Mouse (Mus musculus) midbrain, postnatal 0 days (tissue): Measurements from ENCODE around the gene Hes5. TPM values are rescaled to one million over a fixed set of nuclear protein-coding genes. Genes with fewer than 3 reads are reported as not detected.

Experiments
- ATAC-seq: fragments of 200-750 bp; cut with Nextera tagmentation; 2 replicates; pipeline ENCODE4 v1.8.0; 2017; ENCODE audit warnings: moderate number of reproducible peaks, mild to moderate bottlenecking, moderate TSS enrichment, moderate library complexity; ENCODE audit not compliant: low FRiP score
- DNase-seq: peaks from one replicate; pipeline ENCODE4 v3.0.0-alpha.2; 2015; ENCODE audit warnings: low spot score
- H3K27ac ChIP-seq: fragments of 300-500 bp; sonication (generic); 2 replicates; pipeline ENCODE4 v1.5.1; 2014; ENCODE audit warnings: low read depth, mild to moderate bottlenecking, low read length, mixed read lengths
- H3K27me3 ChIP-seq: fragments of 300-500 bp; sonication (generic); 2 replicates; pipeline ENCODE4 v1.6.1; 2014; ENCODE audit warnings: low read length, control low read depth, mixed read lengths; ENCODE audit not compliant: insufficient read depth
- H3K36me3 ChIP-seq: fragments of 300-500 bp; sonication (generic); 2 replicates; pipeline ENCODE4 v1.6.1; 2014; ENCODE audit warnings: low read length, control low read depth, mixed read lengths; ENCODE audit not compliant: insufficient read depth
- H3K4me1 ChIP-seq: fragments of 300-500 bp; sonication (generic); 2 replicates; pipeline ENCODE4 v1.6.1; 2014; ENCODE audit warnings: mild to moderate bottlenecking, control low read depth, antibody characterized with exemption, low read length, mixed read lengths; ENCODE audit not compliant: insufficient read depth
- H3K4me2 ChIP-seq: fragments of 300-500 bp; sonication (generic); 2 replicates; pipeline ENCODE4 v1.6.1; 2014; ENCODE audit warnings: low read depth, mild to moderate bottlenecking, low read length, mixed read lengths; ENCODE audit not compliant: poor library complexity, severe bottlenecking
- H3K4me3 ChIP-seq: fragments of 300-500 bp; sonication (generic); 2 replicates; pipeline ENCODE4 v1.5.1; 2014; ENCODE audit warnings: low read depth, mild to moderate bottlenecking, low read length, moderate library complexity
- H3K9ac ChIP-seq: fragments of 300-500 bp; sonication (generic); replicated peaks from 2 replicates; pipeline ENCODE4 v1.6.1; 2014; ENCODE audit warnings: mild to moderate bottlenecking, low read length, moderate library complexity, mixed read lengths; ENCODE audit not compliant: poor library complexity, severe bottlenecking
- H3K9me3 ChIP-seq: fragments of 300-500 bp; sonication (generic); 2 replicates; pipeline ENCODE4 v1.6.1; 2016; ENCODE audit warnings: low read length, control low read depth
- CTCF ChIP-seq: IDR thresholded peaks from 2 replicates; pipeline ENCODE4 v1.5.1; 2016; ENCODE audit warnings: antibody characterized with exemption, mild to moderate bottlenecking
- WGBS: fragments of 180-500 bp; shearing (Covaris S2); extraction: QIAGEN DNeasy Blood & Tissue Kit; methylation state at CpG from one replicate; pipeline ENCODE4 v1.1.7; 2014; 5-methylcytosine and 5-hydroxymethylcytosine counted together
- polyA plus RNA-seq: library from polyadenylated mRNA; unstranded; fragments of >200 nt; fragmentation: Nextera tagmentation; extraction: Ambion mirVana; gene quantifications from 2 replicates; pipeline ENCODE4 v1.2.1, GENCODE M21; 2015
- total RNA-seq: library from RNA; depleted of rRNA; stranded (reverse); fragments of >200 nt; gene quantifications from 2 replicates; pipeline ENCODE4 v1.2.3, GENCODE M21; 2014

Gene Hes5
- total and polyA plus RNA-seq, 2 experiments from 2014 or later, result 111 to 165 TPM

DNA sequence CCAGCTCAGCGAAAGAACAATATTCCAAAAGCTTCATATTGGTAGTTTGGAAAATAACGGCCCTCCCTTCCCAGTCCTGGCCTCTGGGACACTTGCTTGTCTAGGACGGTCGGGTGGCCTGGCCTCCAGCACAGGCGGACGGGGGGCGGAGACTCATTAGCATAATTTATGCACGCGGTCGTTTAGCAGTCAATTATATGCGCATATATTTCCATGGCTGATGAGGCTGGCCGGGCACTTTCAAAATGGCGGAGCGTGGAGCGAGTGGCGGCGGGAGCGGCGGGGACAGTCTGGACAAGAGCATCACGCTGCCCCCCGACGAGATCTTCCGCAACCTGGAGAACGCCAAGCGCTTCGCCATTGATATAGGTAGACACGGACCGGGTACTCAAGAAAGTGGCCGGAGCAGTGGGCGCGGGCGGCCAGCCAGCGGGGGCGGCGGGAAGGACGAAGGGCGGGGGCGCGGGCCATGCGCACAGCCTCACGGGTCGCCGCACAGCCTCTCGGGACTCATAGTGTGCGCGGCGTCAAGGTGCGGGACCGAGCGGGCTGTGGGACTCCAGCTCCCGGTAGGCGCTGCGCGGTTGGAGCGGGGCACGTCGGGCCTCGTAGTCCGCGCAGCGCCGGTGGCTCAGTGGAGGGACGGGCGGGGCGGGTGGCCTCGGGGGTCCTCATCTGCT lies 3.3 kb downstream of the Hes5 start, which contains the start of gene Pank4:
Gene Pank4 (plus strand): TSS at position 223 of the 680 bp plus-strand sequence.
- H3K4me2 ChIP-seq, result peak within 1 kb of the TSS; percentile 92
- TF ChIP-seq CTCF, result no peak
- peak; percentile 94 for DNase-seq
- H3K4me1 ChIP-seq, result peaks cover 29% of the 10 kb centered on the region; the same call in 1 of the 2 replicates
- no peaks in the 10 kb centered on the region for H3K27me3 ChIP-seq
- no peaks in the 10 kb centered on the region for H3K9me3 ChIP-seq
- peak within 1 kb of the TSS; percentile 76 for H3K4me3 ChIP-seq
- H3K36me3 ChIP-seq, result 0 out of 2 replicates have a peak, but pooled peaks cover under 1% of the 10 kb centered on the region
- WGBS, result under 1% methylated on average over 44 of the region's 66 CpGs
- peak; percentile 89 for ATAC-seq
- H3K9ac ChIP-seq, result peak within 1 kb of the TSS; percentile 86
- H3K27ac ChIP-seq, result peak within 1 kb of the TSS; percentile 95

DNA sequence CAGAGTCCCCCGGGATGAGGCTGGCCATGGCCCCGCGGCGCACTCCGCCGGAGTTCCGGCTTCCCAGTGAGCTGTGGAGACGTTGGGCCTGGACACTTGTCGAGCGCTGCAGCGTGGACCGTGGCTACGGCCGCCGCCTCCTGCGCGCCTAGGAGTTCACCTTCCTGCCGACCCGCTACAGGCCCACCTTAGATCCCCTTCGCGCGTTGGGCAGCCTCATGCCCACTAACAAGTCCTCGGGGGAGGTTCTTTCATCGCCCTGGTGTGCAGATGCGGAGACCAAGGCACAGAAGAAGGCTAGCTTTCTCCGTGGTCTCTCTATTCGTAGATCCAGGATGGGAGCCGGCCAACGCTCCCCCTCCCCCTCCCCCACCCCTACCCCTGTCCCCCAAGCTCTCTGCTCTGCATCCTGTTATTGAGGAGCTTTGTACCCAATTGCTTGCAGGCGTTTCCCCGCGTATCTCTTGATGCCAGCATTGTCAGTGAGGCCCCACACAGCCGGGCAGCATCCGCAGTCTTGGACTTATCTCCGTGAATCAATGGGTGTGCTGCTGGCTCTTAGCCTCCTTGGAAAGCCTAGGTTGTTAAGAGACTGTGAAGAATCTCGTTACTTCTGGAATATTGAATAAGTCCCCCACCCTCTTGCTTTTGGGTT lies 4.0 kb downstream of the Hes5 start:
- ATAC-seq, result no peak

DNA sequence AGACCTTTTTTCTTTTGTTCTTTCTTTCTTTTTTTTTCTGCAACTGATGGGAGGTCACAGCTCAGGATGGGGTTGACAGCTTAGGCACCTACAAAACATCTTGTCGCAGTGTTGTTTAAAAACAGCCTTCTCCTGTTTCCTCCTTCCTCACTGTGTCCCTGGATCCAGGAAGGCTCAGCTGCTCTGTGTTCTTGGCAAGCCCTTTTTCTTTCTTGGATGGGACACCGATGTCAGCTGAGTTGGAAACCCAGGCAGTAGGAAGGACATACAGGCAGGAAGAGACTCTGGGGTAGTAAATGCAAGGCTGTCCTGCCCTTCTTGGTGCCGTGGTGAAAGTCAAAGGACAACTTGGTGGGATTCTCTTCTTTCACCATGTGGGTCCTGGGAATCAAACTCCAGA lies 5.1 kb downstream of the Hes5 start:
- Histone ChIP-seq H3K27me3 (no peaks in the 10 kb centered on the region), H3K4me2 (peak overlapping the region; percentile 92), H3K36me3 (peaks cover 18% of the 10 kb centered on the region), H3K9me3 (no peaks in the 10 kb centered on the region), H3K9ac (no peak overlapping the region; the same call in 1 of the 2 replicates), H3K4me1 (peaks cover 26% of the 10 kb centered on the region; the same call in 1 of the 2 replicates), H3K27ac (no peak overlapping the region), H3K4me3 (no peak overlapping the region)
- 43% methylated on average over 3 of the region's 3 CpGs for WGBS
- no peak for DNase-seq
- TF ChIP-seq CTCF, result no peak
- no peak for ATAC-seq

More for the DNA sequence above, 4.0 kb downstream of the Hes5 start:
- Histone ChIP-seq H3K9ac (peak overlapping the region; percentile 86), H3K27ac (peak overlapping the region; percentile 95), H3K9me3 (no peaks in the 10 kb centered on the region), H3K4me2 (peak overlapping the region; percentile 92), H3K4me1 (peaks cover 29% of the 10 kb centered on the region; the same call in 1 of the 2 replicates), H3K4me3 (peak overlapping the region; percentile 76), H3K27me3 (no peaks in the 10 kb centered on the region), H3K36me3 (peaks cover 7% of the 10 kb centered on the region; the same call in 1 of the 2 replicates)
- 0% methylated on average over 31 of the region's 36 CpGs for WGBS
- peak; percentile 45 for DNase-seq
- no peak for TF ChIP-seq CTCF

DNA sequence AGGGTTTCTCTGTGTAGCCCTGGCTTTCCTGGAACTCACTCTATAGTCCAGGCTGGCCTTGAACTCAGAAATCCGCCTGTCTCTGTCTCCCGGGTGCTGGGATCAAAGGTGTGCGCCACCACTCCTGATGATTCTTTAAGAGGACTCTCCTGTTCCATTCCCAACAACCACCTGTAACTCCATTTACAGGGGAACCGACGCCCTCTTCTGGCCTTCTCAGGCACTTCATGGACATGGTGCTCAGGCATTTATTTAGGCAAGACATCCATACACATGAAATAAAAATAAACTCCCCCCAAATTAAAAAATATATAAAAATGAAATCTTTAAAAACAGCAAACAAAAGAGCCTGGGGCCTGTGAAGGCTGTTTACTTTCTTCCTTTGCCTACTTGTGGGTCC lies 6.5 kb downstream of the Hes5 start:
- DNase-seq (peak; percentile 80), ATAC-seq (no peak)
- H3K4me2 ChIP-seq, result no peak overlapping the region
- H3K27ac ChIP-seq, result no peak overlapping the region
- H3K27me3 ChIP-seq, result no peaks in the 10 kb centered on the region
- H3K4me1 ChIP-seq, result peaks cover 17% of the 10 kb centered on the region; the same call in 1 of the 2 replicates
- no peak overlapping the region for H3K9ac ChIP-seq
- H3K36me3 ChIP-seq, result peaks cover 32% of the 10 kb centered on the region
- WGBS, result 55% methylated on average over 5 of the region's 5 CpGs
- TF ChIP-seq CTCF, result peak; percentile 70
- H3K4me3 ChIP-seq, result no peak overlapping the region
- H3K9me3 ChIP-seq, result no peaks in the 10 kb centered on the region

DNA sequence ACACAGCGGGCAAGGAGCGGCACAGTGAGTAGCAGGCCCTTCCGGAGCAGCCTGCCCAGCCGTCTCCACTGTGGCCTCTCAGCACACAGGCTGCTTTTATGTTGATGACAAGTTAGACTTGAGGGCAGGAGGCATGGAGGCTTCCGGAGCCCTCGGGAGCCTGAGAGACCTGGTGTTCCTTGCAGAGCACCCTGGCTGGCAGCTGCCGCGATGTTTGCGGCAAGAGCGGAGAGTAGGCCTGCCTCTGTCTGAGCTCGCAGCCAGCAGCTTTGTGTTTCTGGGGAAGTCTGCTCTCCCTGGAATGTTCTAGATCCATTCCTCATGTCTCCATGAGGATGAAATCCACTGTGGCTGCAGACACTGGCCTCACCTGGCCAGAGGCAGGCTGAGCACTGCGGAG lies 11.8 kb downstream of the Hes5 start:
- no peak for TF ChIP-seq CTCF
- no peak overlapping the region for H3K4me3 ChIP-seq
- peaks cover 84% of the 10 kb centered on the region for H3K36me3 ChIP-seq
- no peaks in the 10 kb centered on the region for H3K4me1 ChIP-seq
- H3K9ac ChIP-seq, result no peak overlapping the region
- no peak overlapping the region for H3K4me2 ChIP-seq
- H3K27ac ChIP-seq, result no peak overlapping the region
- no peak for ATAC-seq
- no peaks in the 10 kb centered on the region for H3K9me3 ChIP-seq
- WGBS, result 94% methylated on average over 12 of the region's 12 CpGs
- no peaks in the 10 kb centered on the region for H3K27me3 ChIP-seq
- DNase-seq, result no peak

DNA sequence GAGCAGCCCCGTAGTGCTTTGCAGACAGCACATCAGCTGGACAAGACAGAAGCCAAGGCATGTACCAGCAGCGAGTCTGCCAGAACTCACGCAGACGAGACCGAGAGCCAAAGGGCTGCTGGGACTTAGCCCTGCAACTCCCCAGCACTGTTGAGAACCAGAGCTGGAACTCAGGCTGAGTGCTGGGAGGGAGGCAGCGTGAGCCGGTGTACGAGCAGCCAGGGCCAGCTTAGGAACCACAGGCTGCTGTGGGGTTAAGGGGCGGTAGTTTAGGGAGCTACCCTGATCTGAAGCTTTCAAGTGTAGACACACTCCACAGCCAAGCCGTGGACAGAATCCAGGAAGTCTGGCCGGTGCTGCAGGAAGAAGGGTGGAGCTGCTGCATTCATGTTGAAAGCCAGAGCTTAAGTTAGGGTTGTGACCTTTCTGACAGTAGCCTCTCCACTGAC lies 13.5 kb downstream of the Hes5 start:
- WGBS, result 87% methylated on average over 11 of the region's 11 CpGs
- ATAC-seq, result no peak

More for the DNA sequence above, 13.5 kb downstream of the Hes5 start:
- Histone ChIP-seq H3K9me3 (no peaks in the 10 kb centered on the region), H3K9ac (no peak overlapping the region), H3K27me3 (no peaks in the 10 kb centered on the region), H3K27ac (no peak overlapping the region), H3K4me3 (no peak overlapping the region), H3K36me3 (peaks cover 99% of the 10 kb centered on the region), H3K4me2 (no peak overlapping the region), H3K4me1 (no peaks in the 10 kb centered on the region)
- no peak for DNase-seq
- no peak for TF ChIP-seq CTCF
